Mouse (Mus musculus): ENCODE data around the gene Ovol2.

DNA sequence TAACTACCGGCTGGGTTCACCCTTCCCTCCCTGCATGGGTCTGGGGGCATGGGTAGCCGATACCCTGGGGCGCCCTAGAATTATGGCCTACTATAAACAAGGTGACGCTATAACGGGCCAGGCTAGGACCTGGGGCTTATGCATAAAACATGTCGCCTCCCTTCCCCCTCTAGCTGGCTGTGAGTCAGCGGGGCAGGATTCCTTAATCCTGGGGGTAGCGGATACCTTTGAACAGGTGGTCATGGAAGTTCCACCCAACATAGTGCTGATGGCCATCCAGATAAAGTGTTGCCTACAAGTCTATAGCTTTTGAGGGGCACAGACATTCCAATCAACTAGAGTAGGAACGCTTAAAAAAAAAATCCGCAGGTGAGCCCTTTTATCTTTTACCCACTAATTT is 2.0 kb downstream of the Ovol2 start:
- TF ChIP-seq CTCF (IDR thresholded peaks at IDR 0.05; ENCODE audit: control insufficient read depth, insufficient read depth, insufficient read length) (no peak), MAX (IDR thresholded peaks at IDR 0.05) (no peak), CEBPB (IDR thresholded peaks at IDR 0.05; ENCODE audit: low read depth) (no peak), MYOD1 (IDR thresholded peaks at IDR 0.05; ENCODE audit: control insufficient read depth, insufficient read length, low read depth) (no peak)
